Mouse (Mus musculus): ENCODE data around the gene Tmem151a. TPM values are rescaled to one million over a fixed set of nuclear protein-coding genes. Genes with fewer than 3 reads are reported as not detected.
A peak's percentile ranks its signal among the peaks of the same experiment; 100 is the strongest.
"Not testable (repeated sequence)": the region's sequence is repeated elsewhere in the genome, so short reads cannot be mapped to it uniquely, and the experiment has no call there.

The Tmem151a gene
- polyA plus RNA-seq, 1 experiment from 2014 or later: 2.7 TPM

DNA sequence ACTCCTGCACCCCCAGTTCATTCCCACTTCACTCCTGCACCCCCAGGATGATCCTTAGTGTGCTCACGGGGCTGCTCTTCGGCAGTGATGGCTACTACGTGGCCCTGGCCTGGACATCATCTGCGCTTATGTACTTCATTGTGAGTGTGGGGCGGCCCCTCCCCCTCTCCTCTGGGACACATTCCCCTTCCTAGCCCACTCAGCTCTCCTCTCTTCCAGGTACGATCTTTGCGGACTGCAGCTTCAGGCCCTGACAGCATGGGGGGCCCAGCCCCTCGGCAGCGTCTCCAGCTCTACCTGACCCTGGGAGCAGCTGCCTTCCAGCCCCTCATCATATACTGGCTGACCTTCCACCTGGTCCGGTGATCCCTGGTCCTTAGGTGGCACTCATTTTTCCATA is 6.8 kb upstream of the Tmem151a start:
- Histone ChIP-seq H3K27ac (no peak overlapping the region), H3K4me2 (replicated peaks) (no peak overlapping the region), H3K9me3 (no peaks in the 10 kb centered on the region), H3K4me1 (peaks cover 48% of the 10 kb centered on the region), H3K9ac (no peak overlapping the region), H3K4me3 (no peak overlapping the region), H3K36me3 (peaks cover 42% of the 10 kb centered on the region), H3K27me3 (no peaks in the 10 kb centered on the region)
- no peak for ATAC-seq (ENCODE audit: low FRiP score, low read depth)
- 89% methylated on average over 10 of the region's 10 CpGs for WGBS

DNA sequence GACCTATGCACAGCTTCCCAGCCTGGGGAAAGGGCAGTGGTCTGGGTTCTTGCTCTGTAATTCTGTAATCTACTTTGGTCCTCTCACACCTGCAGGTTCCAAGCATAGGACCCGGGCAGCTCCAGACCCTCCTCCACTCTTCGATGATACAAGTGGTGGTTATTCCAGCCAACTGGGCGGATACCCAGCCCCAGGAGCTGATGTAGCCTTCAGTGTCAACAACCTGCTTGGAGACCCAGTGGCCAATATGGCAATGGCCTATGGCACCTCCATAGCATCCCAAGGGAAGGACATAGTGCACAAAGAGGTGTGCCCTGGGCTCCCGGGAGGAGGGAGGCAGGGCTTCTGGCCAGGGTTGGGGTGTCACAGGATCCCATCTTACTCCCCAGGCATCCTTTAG is 4.0 kb upstream of the Tmem151a start:
- Histone ChIP-seq H3K4me1 (peaks cover 34% of the 10 kb centered on the region), H3K9me3 (no peaks in the 10 kb centered on the region), H3K27ac (no peak overlapping the region), H3K4me2 (replicated peaks) (peak overlapping the region; percentile 90), H3K36me3 (peaks cover 42% of the 10 kb centered on the region), H3K4me3 (peak overlapping the region; percentile 83), H3K27me3 (peaks cover 23% of the 10 kb centered on the region), H3K9ac (peak overlapping the region; percentile 83)
- WGBS: 87% methylated on average over 4 of the region's 4 CpGs
- no peak for ATAC-seq (ENCODE audit: low FRiP score, low read depth)

DNA sequence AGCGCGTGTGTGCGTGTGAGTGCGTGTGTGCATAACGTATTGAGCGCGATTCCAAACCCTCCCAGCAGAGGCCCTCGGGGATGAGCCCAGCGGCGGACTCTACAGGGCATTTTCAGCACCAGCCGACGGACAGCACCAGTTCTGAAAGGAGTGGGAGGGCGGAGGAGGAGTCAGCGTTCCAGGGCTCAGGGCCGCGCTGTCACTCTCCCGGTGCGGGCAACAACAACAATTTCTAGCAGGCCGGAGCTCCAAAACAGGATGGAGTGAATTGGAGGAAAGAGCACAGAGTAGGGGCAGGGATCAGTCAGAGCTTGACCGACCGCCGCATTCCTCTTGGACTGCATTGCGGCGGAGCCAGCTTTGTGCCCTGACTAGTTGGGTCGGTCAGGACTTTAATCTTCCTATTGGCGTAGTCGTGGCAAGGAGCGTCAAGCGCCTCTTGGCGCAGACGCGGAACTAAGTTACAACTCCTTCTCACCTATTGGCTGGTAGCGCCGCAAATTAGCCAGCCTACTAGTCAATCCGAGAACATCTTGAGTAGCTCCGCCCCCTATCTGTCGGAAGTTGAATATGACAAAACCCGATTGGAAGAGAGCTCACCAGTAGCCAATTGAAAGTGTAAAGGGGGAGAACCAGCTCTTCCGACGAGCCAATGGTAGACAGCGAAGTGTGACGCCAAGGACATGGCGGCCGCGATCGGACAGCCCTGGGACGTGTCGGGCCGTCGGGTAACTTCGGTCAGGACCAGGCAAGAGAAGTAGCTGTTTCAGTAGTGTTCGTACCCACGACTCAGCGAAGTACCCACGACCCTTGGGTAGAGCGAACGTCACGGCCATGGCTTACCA is 2.8 kb upstream of the Tmem151a start, which contains the start of gene Yif1a:
TSS of gene Yif1a (plus strand) at position 655 of the 845 bp plus-strand sequence.
- H3K27ac ChIP-seq: 0 out of 2 replicates have a peak within 1 kb of the TSS, but pooled peaks have one; percentile 49
- H3K36me3 ChIP-seq: peaks cover 36% of the 10 kb centered on the region
- WGBS: under 1% methylated on average over 58 of the region's 58 CpGs

DNA sequence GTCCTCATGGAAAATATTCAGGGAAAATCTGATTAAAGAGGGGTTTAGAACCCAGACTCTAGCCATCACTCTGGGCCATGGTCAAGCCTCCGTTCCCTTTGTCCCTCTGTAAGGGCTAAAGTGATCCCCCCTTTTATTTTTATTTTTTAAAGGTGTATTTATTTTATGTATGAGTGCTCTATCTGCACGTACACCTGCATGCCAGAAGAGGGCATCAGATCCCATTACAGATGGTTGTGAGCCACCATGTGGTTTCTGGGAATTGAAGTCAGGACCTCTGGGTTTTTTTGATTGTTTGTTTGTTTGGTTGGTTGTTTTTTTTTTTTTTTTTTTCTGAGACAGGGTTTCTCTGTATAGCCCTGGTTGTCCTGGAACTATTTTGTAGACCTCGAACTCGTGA is 1.2 kb upstream of the Tmem151a start:
- not testable (repeated sequence) for ATAC-seq (ENCODE audit: low FRiP score, low read depth); H3K9ac ChIP-seq; H3K4me3 ChIP-seq; H3K9me3 ChIP-seq; H3K27ac ChIP-seq; H3K4me2 ChIP-seq (replicated peaks)
- peaks cover 20% of the 10 kb centered on the region for H3K36me3 ChIP-seq
- peaks cover 51% of the 10 kb centered on the region for H3K27me3 ChIP-seq
- H3K4me1 ChIP-seq: peaks cover 29% of the 10 kb centered on the region
- WGBS: 53% methylated on average over 4 of the region's 4 CpGs

More for the DNA sequence above, 2.8 kb upstream of the Tmem151a start, which contains the start of gene Yif1a:
- H3K4me1 ChIP-seq: peaks cover 29% of the 10 kb centered on the region
- peaks cover 35% of the 10 kb centered on the region for H3K27me3 ChIP-seq
- H3K9me3 ChIP-seq: no peaks in the 10 kb centered on the region
- H3K4me3 ChIP-seq: peak within 1 kb of the TSS; percentile 83
- H3K4me2 ChIP-seq (replicated peaks): peak within 1 kb of the TSS; percentile 90
- peak within 1 kb of the TSS; percentile 83 for H3K9ac ChIP-seq
- peak; percentile 95 for ATAC-seq (ENCODE audit: low FRiP score, low read depth)

DNA sequence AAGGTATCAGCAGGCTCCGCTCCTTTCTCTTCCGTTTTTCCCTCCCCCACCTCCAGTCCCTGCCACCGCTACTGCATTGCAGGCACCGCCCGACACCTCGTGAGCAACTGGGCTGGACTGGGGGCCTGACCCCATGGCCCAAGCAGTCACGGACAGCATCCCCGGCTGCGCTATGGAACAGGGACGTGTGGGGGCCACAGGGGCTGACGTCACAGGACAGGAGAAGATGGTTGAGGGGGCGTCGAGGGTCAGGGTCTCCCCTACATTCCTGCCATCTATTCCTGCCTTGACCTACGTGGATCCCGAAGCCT is 542 bp downstream of the Tmem151a start:
- ATAC-seq (ENCODE audit: low FRiP score, low read depth): no peak
- Histone ChIP-seq H3K9me3 (no peaks in the 10 kb centered on the region), H3K4me3 (peak overlapping the region; percentile 50), H3K4me2 (replicated peaks) (peak overlapping the region; percentile 85), H3K4me1 (peaks cover 29% of the 10 kb centered on the region), H3K36me3 (peaks cover 4% of the 10 kb centered on the region; the same call in 1 of the 2 replicates), H3K27ac (no peak overlapping the region), H3K9ac (no peak overlapping the region), H3K27me3 (peaks cover 68% of the 10 kb centered on the region)
- 2% methylated on average over 15 of the region's 15 CpGs for WGBS

DNA sequence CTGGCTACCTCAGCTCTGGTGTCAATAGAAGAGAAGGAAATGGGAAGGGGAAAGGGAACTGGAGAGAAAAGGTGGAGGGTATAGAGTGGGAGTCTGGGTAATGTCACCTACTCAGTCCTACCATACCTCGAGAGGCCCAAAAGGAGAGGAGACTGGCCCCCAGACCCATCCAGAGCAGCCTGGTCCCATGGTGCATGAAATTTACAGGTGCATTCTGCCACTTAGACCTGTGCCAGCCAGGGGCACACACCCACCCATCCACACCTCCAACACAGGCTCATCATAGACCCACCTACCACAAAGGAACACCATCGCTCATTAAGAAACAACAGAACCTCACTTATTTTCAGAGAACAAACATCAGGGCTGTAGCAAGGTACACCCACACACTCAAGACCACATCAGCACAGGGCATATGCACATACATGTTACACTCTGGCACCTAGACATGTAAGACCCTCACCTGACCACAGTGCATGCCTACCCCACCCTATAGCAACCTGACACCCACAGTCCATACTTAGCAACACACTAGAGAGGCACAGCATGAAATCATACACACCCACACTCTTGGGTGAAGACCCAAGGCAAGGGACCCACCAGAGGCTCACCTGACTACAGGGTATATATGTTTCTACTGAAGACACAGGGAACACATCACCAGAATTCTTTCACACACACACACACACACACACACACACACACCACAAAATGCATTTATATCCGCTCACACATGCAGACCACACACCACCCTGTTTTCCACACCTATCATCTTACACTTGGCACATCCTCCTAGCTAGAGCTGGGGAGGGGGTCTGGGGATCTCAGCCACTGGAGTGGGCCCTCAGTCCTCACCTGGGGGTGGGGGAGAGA is 1.1 kb downstream of the Tmem151a start:
- Histone ChIP-seq H3K36me3 (no peaks in the 10 kb centered on the region), H3K9ac (no peak overlapping the region), H3K4me1 (peaks cover 24% of the 10 kb centered on the region), H3K9me3 (no peaks in the 10 kb centered on the region), H3K4me3 (peak overlapping the region; percentile 50; the same call in 1 of the 2 replicates), H3K27ac (no peak overlapping the region), H3K27me3 (peaks cover 74% of the 10 kb centered on the region), H3K4me2 (replicated peaks) (no peak overlapping the region)
- ATAC-seq (ENCODE audit: low FRiP score, low read depth): no peak
- 61% methylated on average over 3 of the region's 3 CpGs for WGBS

DNA sequence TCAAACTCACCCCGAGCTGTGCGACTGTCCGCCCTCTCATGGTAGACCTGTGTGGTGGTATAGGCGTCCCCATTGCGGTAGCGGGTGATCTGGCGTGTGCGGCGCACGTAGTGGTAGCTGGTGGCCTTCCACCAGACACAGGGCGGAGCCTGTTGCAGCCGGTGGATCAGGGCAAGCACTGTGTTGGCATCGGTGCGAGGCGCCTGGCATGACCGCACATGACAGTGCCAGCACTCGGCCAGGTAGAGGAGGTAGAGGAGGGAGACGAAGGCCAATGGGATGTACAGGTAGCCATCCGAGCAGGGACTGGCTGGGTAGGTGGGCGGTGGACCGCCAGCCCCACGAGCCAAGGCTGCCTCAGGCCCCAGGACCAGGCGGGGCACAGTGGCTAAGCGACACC is 2.7 kb downstream of the Tmem151a start:
- H3K4me1 ChIP-seq: peaks cover 18% of the 10 kb centered on the region
- ATAC-seq (ENCODE audit: low FRiP score, low read depth): no peak
- no peak overlapping the region for H3K4me2 ChIP-seq (replicated peaks)
- no peak overlapping the region for H3K27ac ChIP-seq
- no peaks in the 10 kb centered on the region for H3K9me3 ChIP-seq
- no peak overlapping the region for H3K4me3 ChIP-seq
- H3K36me3 ChIP-seq: no peaks in the 10 kb centered on the region
- H3K27me3 ChIP-seq: peaks cover 77% of the 10 kb centered on the region
- 60% methylated on average over 24 of the region's 24 CpGs for WGBS
- no peak overlapping the region for H3K9ac ChIP-seq

DNA sequence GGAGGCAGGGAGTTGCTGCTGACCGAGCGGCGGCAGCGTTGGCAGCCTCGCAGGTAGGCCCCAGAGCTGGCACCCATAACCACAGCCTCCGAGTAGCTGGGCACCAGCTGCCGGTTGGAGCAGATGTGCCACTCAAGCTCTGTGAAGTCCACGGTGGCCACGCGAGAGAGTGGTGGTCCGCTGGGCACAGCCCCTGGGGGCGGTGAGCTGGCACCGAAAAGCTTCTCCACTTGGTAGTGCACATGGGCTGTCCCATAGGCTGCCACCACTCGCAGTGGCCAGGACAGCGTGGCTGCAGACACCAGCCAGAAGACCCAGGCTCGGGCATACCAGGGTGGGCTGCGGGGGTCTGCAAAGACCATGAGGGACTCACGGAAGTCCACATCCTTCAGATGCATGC is 3.3 kb downstream of the Tmem151a start:
- WGBS: 56% methylated on average over 18 of the region's 18 CpGs
- peaks cover 13% of the 10 kb centered on the region for H3K4me1 ChIP-seq
- no peaks in the 10 kb centered on the region for H3K9me3 ChIP-seq
- H3K36me3 ChIP-seq: no peaks in the 10 kb centered on the region
- H3K9ac ChIP-seq: no peak overlapping the region
- H3K27ac ChIP-seq: no peak overlapping the region
- H3K4me2 ChIP-seq (replicated peaks): no peak overlapping the region
- H3K4me3 ChIP-seq: no peak overlapping the region
- no peak for ATAC-seq (ENCODE audit: low FRiP score, low read depth)
- H3K27me3 ChIP-seq: peaks cover 77% of the 10 kb centered on the region

DNA sequence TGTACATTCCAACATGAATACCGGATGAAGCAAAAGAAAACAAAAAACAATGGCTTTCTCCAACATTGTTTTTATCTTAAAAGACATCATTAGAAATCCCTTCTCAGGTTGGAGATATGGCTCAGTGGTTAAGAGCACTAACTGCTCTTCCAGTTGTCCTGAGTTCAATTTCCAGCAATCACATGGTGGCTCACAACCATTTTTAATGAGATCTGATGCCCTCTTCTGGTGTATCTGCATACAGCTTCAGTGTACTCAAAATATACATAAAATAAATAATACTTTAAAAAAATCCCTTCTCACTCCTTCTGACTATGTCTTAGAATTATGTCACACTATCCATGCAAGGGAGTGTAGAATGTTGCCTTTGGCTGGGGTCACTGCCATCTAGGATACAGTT is 6.1 kb downstream of the Tmem151a start:
- Histone ChIP-seq H3K9ac (no peak overlapping the region), H3K36me3 (no peaks in the 10 kb centered on the region), H3K27ac (no peak overlapping the region), H3K9me3 (no peaks in the 10 kb centered on the region), H3K4me1 (no peaks in the 10 kb centered on the region), H3K4me2 (replicated peaks) (no peak overlapping the region), H3K4me3 (no peak overlapping the region), H3K27me3 (peaks cover 54% of the 10 kb centered on the region)
- ATAC-seq (ENCODE audit: low FRiP score, low read depth): no peak
- 97% methylated on average over 1 of the region's 1 CpGs for WGBS

DNA sequence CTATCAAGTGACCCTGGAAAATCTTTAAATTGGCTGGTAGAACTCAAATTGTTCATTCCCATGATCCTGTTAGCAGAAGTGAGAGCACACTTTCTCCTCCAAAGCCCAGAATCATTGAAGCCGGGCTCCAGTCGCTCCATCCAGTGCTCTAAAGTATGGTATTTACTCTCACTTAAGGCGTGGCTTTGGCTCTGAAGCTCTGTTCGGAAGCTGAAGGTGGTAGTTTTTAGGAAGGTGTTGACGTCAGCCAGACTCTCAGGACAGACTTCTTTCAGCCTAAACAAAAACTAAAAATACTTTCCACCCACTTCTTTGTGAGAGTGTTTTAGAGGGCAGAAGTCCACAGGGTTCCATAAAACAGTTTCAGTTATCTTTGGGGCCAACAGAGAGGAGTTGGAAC is 11.8 kb downstream of the Tmem151a start:
- no peak for ATAC-seq (ENCODE audit: low FRiP score, low read depth)
- 40% methylated on average over 5 of the region's 5 CpGs for WGBS

DNA sequence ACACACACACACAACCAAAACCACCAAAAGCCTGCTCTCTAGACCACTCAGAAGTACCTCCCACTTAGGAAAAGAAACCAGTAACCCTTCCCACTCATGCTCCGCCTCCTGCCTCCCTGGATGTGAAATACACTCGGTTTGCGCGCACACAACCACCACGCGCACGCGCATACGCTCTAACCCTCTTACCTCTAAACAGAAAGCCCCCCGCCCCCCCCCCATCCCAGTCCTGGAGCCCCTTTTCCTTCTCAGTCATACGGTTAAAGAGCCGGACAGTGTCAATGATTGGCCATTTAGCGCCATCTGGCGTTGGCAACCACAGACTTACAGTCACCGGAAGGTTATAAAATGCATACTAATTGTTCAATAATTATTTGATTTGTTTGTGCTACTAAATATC is 12.3 kb downstream of the Tmem151a start:
- H3K9me3 ChIP-seq: no peaks in the 10 kb centered on the region
- peak overlapping the region; percentile 71 for H3K4me3 ChIP-seq
- peak; percentile 30; the same call in 1 of the 2 replicates for ATAC-seq (ENCODE audit: low FRiP score, low read depth)
- H3K4me2 ChIP-seq (replicated peaks): peak overlapping the region; percentile 97
- under 1% methylated on average over 15 of the region's 15 CpGs for WGBS
- peaks cover 41% of the 10 kb centered on the region for H3K4me1 ChIP-seq
- peak overlapping the region; percentile 69; the same call in 1 of the 2 replicates for H3K9ac ChIP-seq
- no peaks in the 10 kb centered on the region; the same call in 1 of the 2 replicates for H3K27me3 ChIP-seq
- H3K36me3 ChIP-seq: no peaks in the 10 kb centered on the region
- H3K27ac ChIP-seq: peak overlapping the region; percentile 98

More for the DNA sequence above, 11.8 kb downstream of the Tmem151a start:
- no peaks in the 10 kb centered on the region for H3K9me3 ChIP-seq
- H3K9ac ChIP-seq: no peak overlapping the region
- peak overlapping the region; percentile 21; the same call in 1 of the 2 replicates for H3K4me2 ChIP-seq (replicated peaks)
- H3K27ac ChIP-seq: no peak overlapping the region
- H3K4me3 ChIP-seq: no peak overlapping the region
- H3K4me1 ChIP-seq: peaks cover 37% of the 10 kb centered on the region
- H3K36me3 ChIP-seq: no peaks in the 10 kb centered on the region
- H3K27me3 ChIP-seq: peaks cover 3% of the 10 kb centered on the region; the same call in 1 of the 2 replicates

Data from limb, embryonic 13.5 days (tissue).